Mouse (Mus musculus): ENCODE measurements around the gene Hist1h4b. TPM values are rescaled to one million over a fixed set of nuclear protein-coding genes. Genes with fewer than 3 reads are reported as not detected.

Gene Hist1h4b
- polyA plus RNA-seq, 1 experiment from 2014 or later: 3.6 TPM

DNA sequence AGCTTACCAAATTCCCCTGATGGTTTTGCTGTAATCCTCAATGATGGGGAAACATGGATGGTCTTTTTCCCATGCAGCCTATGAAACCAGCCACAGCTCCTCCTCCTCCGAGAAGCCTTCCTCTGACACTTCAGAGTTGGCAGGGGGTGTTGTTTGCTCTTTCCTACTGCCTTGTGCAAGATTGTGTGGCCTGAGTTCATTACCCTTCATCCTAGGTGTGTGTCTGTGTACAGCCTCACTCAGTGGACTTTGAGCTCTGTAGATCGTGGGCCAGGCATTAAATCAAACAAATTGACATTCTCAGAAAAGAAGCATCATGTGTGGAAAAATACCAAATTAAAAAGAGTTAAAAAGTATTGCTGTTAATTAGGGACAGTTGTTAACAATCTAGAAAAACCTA is 47.7 kb downstream of the Hist1h4b start:
- Histone ChIP-seq H3K9me3 (ENCODE audit: control insufficient read depth, low read length) (no peaks in the 10 kb centered on the region), H3K4me2 (replicated peaks; ENCODE audit: low read depth, low read length) (no peak overlapping the region), H3K9ac (ENCODE audit: low read depth, low read length) (no peak overlapping the region), H3K36me3 (ENCODE audit: control insufficient read depth, insufficient read depth, low read length) (no peaks in the 10 kb centered on the region), H3K27me3 (ENCODE audit: control insufficient read depth, insufficient read depth, low read length) (no peaks in the 10 kb centered on the region), H3K4me3 (ENCODE audit: low read depth, low read length) (no peak overlapping the region), H3K4me1 (replicated peaks; ENCODE audit: control insufficient read depth, insufficient read depth, low read length) (no peaks in the 10 kb centered on the region), H3K27ac (ENCODE audit: low read depth, low read length) (no peak overlapping the region)
- no peak for ATAC-seq (ENCODE audit: low FRiP score)
- DNase-seq (ENCODE audit: low spot score): no peak
- 87% methylated on average over 2 of the region's 2 CpGs for WGBS

- Histone ChIP-seq H3K4me3 (ENCODE audit: low read depth, low read length) (no peak within 1 kb of the TSS), H3K36me3 (ENCODE audit: control insufficient read depth, insufficient read depth, low read length) (no peaks in the 10 kb centered on the region), H3K9me3 (ENCODE audit: control insufficient read depth, low read length) (no peaks in the 10 kb centered on the region), H3K4me1 (replicated peaks; ENCODE audit: control insufficient read depth, insufficient read depth, low read length) (no peaks in the 10 kb centered on the region), H3K4me2 (replicated peaks; ENCODE audit: low read depth, low read length) (no peak within 1 kb of the TSS), H3K9ac (ENCODE audit: low read depth, low read length) (no peak within 1 kb of the TSS), H3K27me3 (ENCODE audit: control insufficient read depth, insufficient read depth, low read length) (no peaks in the 10 kb centered on the region), H3K27ac (ENCODE audit: low read depth, low read length) (no peak within 1 kb of the TSS)
- 87% methylated on average over 15 of the region's 15 CpGs for WGBS
- DNase-seq (ENCODE audit: low spot score) (no peak), ATAC-seq (ENCODE audit: low FRiP score) (no peak)
Observed at GRCm38 (mm10) chr13:23806422-23807052, 49.7 kb downstream of the Hist1h4b start, which contains the start of gene Slc17a2. Slc17a2 (plus strand) TSS chr13:23806993.

Other genes with a start within 250 kb of the Hist1h4b start
- gene Hist1h4h, start 226.0 kb upstream of the Hist1h4b start, polyA plus RNA-seq (2014; fragmentation: Nextera tagmentation; extraction: Ambion mirVana): 4.7 TPM in 2 replicates
- 3.6 and 8.4 TPM in 2 replicates for gene Hist1h2af, start 223.1 kb upstream of the Hist1h4b start, polyA plus RNA-seq (2014; fragmentation: Nextera tagmentation; extraction: Ambion mirVana)
- 3.7 and 4.8 TPM in 2 replicates for gene Hist1h3g, start 221.6 kb upstream of the Hist1h4b start, polyA plus RNA-seq (2014; fragmentation: Nextera tagmentation; extraction: Ambion mirVana)
- 0.60 and 0.89 TPM in 2 replicates for gene Hist1h2bh, start 213.6 kb upstream of the Hist1h4b start, polyA plus RNA-seq (2014; fragmentation: Nextera tagmentation; extraction: Ambion mirVana)
- gene Hist1h3f, start 213.0 kb upstream of the Hist1h4b start, polyA plus RNA-seq (2014; fragmentation: Nextera tagmentation; extraction: Ambion mirVana): 1.0 and 1.1 TPM in 2 replicates
- gene Hist1h4f, start 205.4 kb upstream of the Hist1h4b start, polyA plus RNA-seq (2014; fragmentation: Nextera tagmentation; extraction: Ambion mirVana): 0.56 and 0.80 TPM in 2 replicates
- gene Hist1h1d, start 203.8 kb upstream of the Hist1h4b start, polyA plus RNA-seq (2014; fragmentation: Nextera tagmentation; extraction: Ambion mirVana): 0.56 and 0.57 TPM in 2 replicates
- 6.7 and 6.9 TPM in 2 replicates for gene Hist1h3e, start 194.6 kb upstream of the Hist1h4b start, polyA plus RNA-seq (2014; fragmentation: Nextera tagmentation; extraction: Ambion mirVana)
- 70.9 and 82.9 TPM in 2 replicates for gene Hist1h2ae, start 185.8 kb upstream of the Hist1h4b start, polyA plus RNA-seq (2014; fragmentation: Nextera tagmentation; extraction: Ambion mirVana)
- gene Hist1h2bg, start 185.6 kb upstream of the Hist1h4b start, polyA plus RNA-seq (2014; fragmentation: Nextera tagmentation; extraction: Ambion mirVana): 3.2 and 4.8 TPM in 2 replicates
- 1.5 and 3.7 TPM in 2 replicates for gene Hist1h2bf, start 182.8 kb upstream of the Hist1h4b start, polyA plus RNA-seq (2014; fragmentation: Nextera tagmentation; extraction: Ambion mirVana)
- 1.0 and 2.9 TPM in 2 replicates for gene Hist1h2ad, start 182.6 kb upstream of the Hist1h4b start, polyA plus RNA-seq (2014; fragmentation: Nextera tagmentation; extraction: Ambion mirVana)
- gene Hist1h3d, start 181.2 kb upstream of the Hist1h4b start, polyA plus RNA-seq (2014; fragmentation: Nextera tagmentation; extraction: Ambion mirVana): 7.2 and 8.3 TPM in 2 replicates
- 95.0 and 95.9 TPM in 2 replicates for gene Hist1h4d, start 175.4 kb upstream of the Hist1h4b start, polyA plus RNA-seq (2014; fragmentation: Nextera tagmentation; extraction: Ambion mirVana)
- 1.8 and 2.2 TPM in 2 replicates for gene Hist1h2be, start 135.9 kb upstream of the Hist1h4b start, polyA plus RNA-seq (2014; fragmentation: Nextera tagmentation; extraction: Ambion mirVana)
- gene Hist1h1e, start 134.5 kb upstream of the Hist1h4b start, polyA plus RNA-seq (2014; fragmentation: Nextera tagmentation; extraction: Ambion mirVana): 19.7 and 23.7 TPM in 2 replicates
- gene Hist1h2ac, start 73.1 kb upstream of the Hist1h4b start, polyA plus RNA-seq (2014; fragmentation: Nextera tagmentation; extraction: Ambion mirVana): 0.79 and 0.84 TPM in 2 replicates
- gene Hist1h2bc, start 72.8 kb upstream of the Hist1h4b start, polyA plus RNA-seq (2014; fragmentation: Nextera tagmentation; extraction: Ambion mirVana): 21.0 and 26.1 TPM in 2 replicates
- gene Hist1h1t, start 61.2 kb upstream of the Hist1h4b start, polyA plus RNA-seq (2014; fragmentation: Nextera tagmentation; extraction: Ambion mirVana): 0.17 TPM in 1 of 2 replicates, not detected in the other
- 4.5 and 4.9 TPM in 2 replicates for gene Hist1h4c, start 58.6 kb upstream of the Hist1h4b start, polyA plus RNA-seq (2014; fragmentation: Nextera tagmentation; extraction: Ambion mirVana)
- gene Hfe, start 46.2 kb upstream of the Hist1h4b start, polyA plus RNA-seq (2014; fragmentation: Nextera tagmentation; extraction: Ambion mirVana): 3.4 and 4.2 TPM in 2 replicates
- gene Hist1h1c, start 18.2 kb upstream of the Hist1h4b start, polyA plus RNA-seq (2014; fragmentation: Nextera tagmentation; extraction: Ambion mirVana): 14.9 and 16.7 TPM in 2 replicates
- gene Hist1h3c, start 11.4 kb upstream of the Hist1h4b start, polyA plus RNA-seq (2014; fragmentation: Nextera tagmentation; extraction: Ambion mirVana): 10.7 and 11.3 TPM in 2 replicates
- gene Hist1h2bb, start 10.3 kb upstream of the Hist1h4b start, polyA plus RNA-seq (2014; fragmentation: Nextera tagmentation; extraction: Ambion mirVana): 1.4 and 3.0 TPM in 2 replicates
- 42.5 and 50.0 TPM in 2 replicates for gene Hist1h2ab, start 5.9 kb upstream of the Hist1h4b start, polyA plus RNA-seq (2014; fragmentation: Nextera tagmentation; extraction: Ambion mirVana)
- gene Hist1h3b, start 4.7 kb upstream of the Hist1h4b start, polyA plus RNA-seq (2014; fragmentation: Nextera tagmentation; extraction: Ambion mirVana): 6.5 and 10.7 TPM in 2 replicates
- 0.32 TPM in 1 of 2 replicates, not detected in the other for gene Hist1h4a, start 4.2 kb downstream of the Hist1h4b start, polyA plus RNA-seq (2014; fragmentation: Nextera tagmentation; extraction: Ambion mirVana)
- 3.4 and 5.3 TPM in 2 replicates for gene Hist1h3a, start 5.4 kb downstream of the Hist1h4b start, polyA plus RNA-seq (2014; fragmentation: Nextera tagmentation; extraction: Ambion mirVana)
- 2.4 and 3.7 TPM in 2 replicates for gene Hist1h1a, start 6.7 kb downstream of the Hist1h4b start, polyA plus RNA-seq (2014; fragmentation: Nextera tagmentation; extraction: Ambion mirVana)
- not detected in 2 replicates for gene Trim38, start 12.9 kb downstream of the Hist1h4b start, polyA plus RNA-seq (2014; fragmentation: Nextera tagmentation; extraction: Ambion mirVana)
- not detected in 2 replicates for gene Slc17a2, start 50.0 kb downstream of the Hist1h4b start, polyA plus RNA-seq (2014; fragmentation: Nextera tagmentation; extraction: Ambion mirVana)
- gene Slc17a3, start 82.4 kb downstream of the Hist1h4b start, polyA plus RNA-seq (2014; fragmentation: Nextera tagmentation; extraction: Ambion mirVana): not detected in 2 replicates
- not detected in 2 replicates for gene Slc17a1, start 110.7 kb downstream of the Hist1h4b start, polyA plus RNA-seq (2014; fragmentation: Nextera tagmentation; extraction: Ambion mirVana)
- gene Slc17a4, start 158.0 kb downstream of the Hist1h4b start, polyA plus RNA-seq (2014; fragmentation: Nextera tagmentation; extraction: Ambion mirVana): not detected in 2 replicates
- gene Hist1h2ba, start 177.1 kb downstream of the Hist1h4b start, polyA plus RNA-seq (2014; fragmentation: Nextera tagmentation; extraction: Ambion mirVana): not detected in 2 replicates
- gene Hist1h2aa, start 177.4 kb downstream of the Hist1h4b start, polyA plus RNA-seq (2014; fragmentation: Nextera tagmentation; extraction: Ambion mirVana): not detected in 2 replicates
- gene Scgn, start 234.2 kb downstream of the Hist1h4b start, polyA plus RNA-seq (2014; fragmentation: Nextera tagmentation; extraction: Ambion mirVana): 0.15 and 0.35 TPM in 2 replicates